Mouse (Mus musculus) heart, embryonic 13.5 days (tissue): ENCODE measurements at regions not wholly inside any gene's neighbourhood (a gene's known extent, or its start where the extent isn't known, plus 50 kb on each side); places are given as distances from the start of the nearest gene placed in this dataset.
A peak's percentile ranks its signal among the peaks of the same experiment; 100 is the strongest.

ENCODE experiments used
- ATAC-seq: fragments of 200-750 bp; cut with Nextera tagmentation; 2 replicates; pipeline ENCODE4 v1.8.0; 2017; ENCODE audit warnings: moderate TSS enrichment; ENCODE audit not compliant: insufficient number of reproducible peaks, low FRiP score, low TSS enrichment; ENCODE audit errors: extremely low read depth
- H3K27ac ChIP-seq: fragments of 300-500 bp; sonication (generic); replicated peaks from 2 replicates; pipeline ENCODE4 v1.5.1; 2015; ENCODE audit warnings: moderate library complexity, mild to moderate bottlenecking, inconsistent platforms
- H3K27me3 ChIP-seq: fragments of 300-500 bp; sonication (generic); replicated peaks from 2 replicates; pipeline ENCODE4 v1.6.1; 2015; ENCODE audit warnings: mild to moderate bottlenecking, inconsistent platforms
- H3K36me3 ChIP-seq: fragments of 300-500 bp; sonication (generic); 2 replicates; pipeline ENCODE4 v1.6.1; 2015; ENCODE audit warnings: mild to moderate bottlenecking, inconsistent platforms
- H3K4me1 ChIP-seq: fragments of 300-500 bp; sonication (generic); 2 replicates; pipeline ENCODE4 v1.6.1; 2015; ENCODE audit warnings: inconsistent platforms
- H3K4me2 ChIP-seq: fragments of 300-500 bp; sonication (generic); 2 replicates; pipeline ENCODE4 v1.6.1; 2015; ENCODE audit warnings: inconsistent platforms, mild to moderate bottlenecking, moderate library complexity
- H3K4me3 ChIP-seq: fragments of 300-500 bp; sonication (generic); 2 replicates; pipeline ENCODE4 v1.5.1; 2015; ENCODE audit warnings: moderate library complexity, mild to moderate bottlenecking, inconsistent platforms
- H3K9ac ChIP-seq: fragments of 300-500 bp; sonication (generic); 2 replicates; pipeline ENCODE4 v1.6.1; 2015; ENCODE audit warnings: inconsistent platforms, mild to moderate bottlenecking, moderate library complexity
- H3K9me3 ChIP-seq: fragments of 300-500 bp; sonication (generic); 2 replicates; pipeline ENCODE4 v1.6.1; 2016; ENCODE audit warnings: inconsistent platforms
- WGBS: fragments of 180-500 bp; shearing (Covaris S2); methylation state at CpG from one replicate; pipeline ENCODE4 v1.1.7; 2015; ENCODE audit warnings: mixed read lengths; 5-methylcytosine and 5-hydroxymethylcytosine counted together

GRCm38 (mm10) chr5:107035376-107035775 is 71.3 kb downstream of the Cdc7 start:
- WGBS = 69% methylated on average over 4 of the region's 4 CpGs
- Histone ChIP-seq H3K27me3 (0 out of 2 replicates have a peak, but pooled peaks cover 8% of the 10 kb centered on the region), H3K4me1 (0 out of 2 replicates have a peak, but pooled peaks cover 5% of the 10 kb centered on the region), H3K4me2 (no peak overlapping the region), H3K27ac (no peak overlapping the region), H3K4me3 (no peak overlapping the region), H3K36me3 (no peaks in the 10 kb centered on the region), H3K9me3 (peaks cover 7% of the 10 kb centered on the region), H3K9ac (no peak overlapping the region)
- no peak for ATAC-seq

GRCm38 (mm10) chr5:107035782-107036181 is 71.7 kb downstream of the Cdc7 start:
- Histone ChIP-seq H3K9ac (no peak overlapping the region), H3K9me3 (peaks cover 7% of the 10 kb centered on the region), H3K36me3 (no peaks in the 10 kb centered on the region), H3K27ac (no peak overlapping the region), H3K4me2 (no peak overlapping the region), H3K4me1 (0 out of 2 replicates have a peak, but pooled peaks cover 5% of the 10 kb centered on the region), H3K4me3 (no peak overlapping the region), H3K27me3 (0 out of 2 replicates have a peak, but pooled peaks cover 6% of the 10 kb centered on the region)
- 60% methylated on average over 6 of the region's 6 CpGs for WGBS
- no peak for ATAC-seq

- H3K27ac ChIP-seq = no peak overlapping the region
- 74% methylated on average over 6 of the region's 6 CpGs for WGBS
These were observed 72.4 kb downstream of the Cdc7 start for GRCm38 (mm10) chr5:107036475-107036874.

DNA sequence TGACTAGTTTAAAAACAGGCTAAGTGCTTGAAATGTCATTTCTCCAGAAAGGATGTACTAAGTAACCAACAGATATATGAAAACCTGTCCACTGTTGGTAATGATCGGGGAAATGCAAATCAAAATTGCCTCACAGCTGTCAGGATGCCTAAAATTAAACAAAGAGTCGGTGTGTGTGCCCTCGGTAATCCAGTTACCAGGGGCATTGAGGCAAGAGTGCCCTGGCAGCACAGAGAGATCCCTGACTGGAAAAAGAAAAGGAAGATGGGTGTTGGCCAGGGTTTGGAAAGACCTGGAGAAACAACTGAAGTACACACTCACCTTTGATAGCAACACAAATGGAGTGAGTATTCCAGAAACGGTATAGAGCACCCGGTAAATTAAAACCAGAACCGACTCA is 73.0 kb downstream of the Cdc7 start:
- Histone ChIP-seq H3K4me2 (no peak overlapping the region), H3K4me3 (no peak overlapping the region), H3K9me3 (peaks cover 7% of the 10 kb centered on the region), H3K4me1 (0 out of 2 replicates have a peak, but pooled peaks cover 5% of the 10 kb centered on the region), H3K9ac (no peak overlapping the region), H3K36me3 (no peaks in the 10 kb centered on the region), H3K27ac (no peak overlapping the region), H3K27me3 (0 out of 2 replicates have a peak, but pooled peaks cover 3% of the 10 kb centered on the region)
- WGBS = 74% methylated on average over 6 of the region's 6 CpGs
- ATAC-seq = no peak

More at GRCm38 (mm10) chr5:107036475-107036874, 72.4 kb downstream of the Cdc7 start:
- Histone ChIP-seq H3K27me3 (0 out of 2 replicates have a peak, but pooled peaks cover 3% of the 10 kb centered on the region), H3K9me3 (peaks cover 7% of the 10 kb centered on the region), H3K9ac (no peak overlapping the region), H3K4me3 (no peak overlapping the region), H3K4me2 (no peak overlapping the region), H3K36me3 (no peaks in the 10 kb centered on the region), H3K4me1 (0 out of 2 replicates have a peak, but pooled peaks cover 5% of the 10 kb centered on the region)
- ATAC-seq = no peak

- Histone ChIP-seq H3K4me3 (no peak overlapping the region), H3K27me3 (0 out of 2 replicates have a peak, but pooled peaks cover 6% of the 10 kb centered on the region), H3K9me3 (peaks cover 7% of the 10 kb centered on the region), H3K9ac (no peak overlapping the region), H3K36me3 (no peaks in the 10 kb centered on the region), H3K4me2 (no peak overlapping the region), H3K27ac (no peak overlapping the region), H3K4me1 (0 out of 2 replicates have a peak, but pooled peaks cover 5% of the 10 kb centered on the region)
- ATAC-seq = no peak
- WGBS = 93% methylated on average over 8 of the region's 8 CpGs
These were observed 75.2 kb downstream of the Cdc7 start for GRCm38 (mm10) chr5:107039340-107039739.

GRCm38 (mm10) chr5:107039956-107040355 is 75.8 kb downstream of the Cdc7 start:
- Histone ChIP-seq H3K4me3 (no peak overlapping the region), H3K9ac (no peak overlapping the region), H3K4me2 (no peak overlapping the region), H3K4me1 (peaks cover 8% of the 10 kb centered on the region), H3K27ac (no peak overlapping the region), H3K36me3 (no peaks in the 10 kb centered on the region), H3K27me3 (0 out of 2 replicates have a peak, but pooled peaks cover 6% of the 10 kb centered on the region), H3K9me3 (peaks cover 7% of the 10 kb centered on the region)
- WGBS = 73% methylated on average over 6 of the region's 6 CpGs
- no peak for ATAC-seq

- Histone ChIP-seq H3K9me3 (peaks cover 7% of the 10 kb centered on the region), H3K4me1 (peaks cover 11% of the 10 kb centered on the region), H3K36me3 (no peaks in the 10 kb centered on the region), H3K27me3 (0 out of 2 replicates have a peak, but pooled peaks cover 6% of the 10 kb centered on the region), H3K9ac (no peak overlapping the region), H3K4me3 (no peak overlapping the region), H3K4me2 (no peak overlapping the region), H3K27ac (no peak overlapping the region)
- no peak for ATAC-seq
- WGBS = 80% methylated on average over 10 of the region's 10 CpGs
These were observed 76.4 kb downstream of the Cdc7 start for GRCm38 (mm10) chr5:107040489-107040888.

DNA sequence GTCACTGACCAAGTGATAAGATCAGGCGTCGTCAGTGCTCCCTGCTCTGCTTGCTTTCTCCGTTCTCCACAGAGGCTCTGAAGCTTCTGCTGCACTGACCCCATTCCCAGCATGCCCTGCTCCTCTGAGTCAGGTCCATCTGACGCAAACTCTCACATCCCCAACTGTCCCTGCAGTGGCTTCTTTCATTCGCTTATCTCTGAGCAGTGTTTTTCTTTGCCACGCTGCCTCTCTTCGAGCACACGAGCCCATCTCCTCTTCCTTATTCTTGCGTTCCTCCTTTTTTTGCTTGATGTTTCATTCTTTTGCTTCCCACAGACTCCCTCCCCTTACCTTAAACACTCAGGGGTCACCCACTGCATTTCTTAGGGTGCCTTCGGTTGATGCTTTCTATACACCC is 81.0 kb downstream of the Cdc7 start:
- H3K27ac ChIP-seq = no peak overlapping the region
- H3K9ac ChIP-seq = no peak overlapping the region

GRCm38 (mm10) chr5:107046501-107046931 is 82.4 kb downstream of the Cdc7 start:
- Histone ChIP-seq H3K4me1 (peaks cover 63% of the 10 kb centered on the region), H3K27me3 (0 out of 2 replicates have a peak, but pooled peaks cover 10% of the 10 kb centered on the region), H3K9me3 (no peaks in the 10 kb centered on the region), H3K36me3 (no peaks in the 10 kb centered on the region), H3K27ac (peak overlapping the region; percentile 34), H3K9ac (no peak overlapping the region), H3K4me3 (no peak overlapping the region), H3K4me2 (no peak overlapping the region)
- WGBS = 13% methylated on average over 4 of the region's 4 CpGs
- ATAC-seq = no peak

More for the DNA sequence above, 81.0 kb downstream of the Cdc7 start:
- no peak overlapping the region for H3K4me2 ChIP-seq
- peaks cover 52% of the 10 kb centered on the region for H3K4me1 ChIP-seq
- 40% methylated on average over 10 of the region's 10 CpGs for WGBS
- no peaks in the 10 kb centered on the region for H3K9me3 ChIP-seq
- ATAC-seq = no peak
- H3K36me3 ChIP-seq = no peaks in the 10 kb centered on the region
- no peak overlapping the region for H3K4me3 ChIP-seq
- H3K27me3 ChIP-seq = 0 out of 2 replicates have a peak, but pooled peaks cover 3% of the 10 kb centered on the region

- peak; percentile 39; the same call in 1 of the 2 replicates for ATAC-seq
- Histone ChIP-seq H3K9ac (no peak overlapping the region), H3K27me3 (0 out of 2 replicates have a peak, but pooled peaks cover 7% of the 10 kb centered on the region), H3K4me2 (peak overlapping the region; percentile 6; the same call in 1 of the 2 replicates), H3K27ac (peak overlapping the region; percentile 81), H3K4me3 (no peak overlapping the region), H3K9me3 (no peaks in the 10 kb centered on the region), H3K4me1 (peaks cover 82% of the 10 kb centered on the region), H3K36me3 (no peaks in the 10 kb centered on the region)
- WGBS = 14% methylated on average over 5 of the region's 5 CpGs
These were observed 84.5 kb downstream of the Cdc7 start for GRCm38 (mm10) chr5:107048607-107049006.

GRCm38 (mm10) chr5:107050076-107050475 is 86.0 kb downstream of the Cdc7 start:
- Histone ChIP-seq H3K4me2 (no peak overlapping the region; the same call in 1 of the 2 replicates), H3K9ac (no peak overlapping the region), H3K9me3 (no peaks in the 10 kb centered on the region), H3K4me1 (peaks cover 93% of the 10 kb centered on the region), H3K4me3 (no peak overlapping the region), H3K27me3 (0 out of 2 replicates have a peak, but pooled peaks cover 7% of the 10 kb centered on the region), H3K27ac (no peak overlapping the region), H3K36me3 (no peaks in the 10 kb centered on the region)
- 73% methylated on average over 3 of the region's 3 CpGs for WGBS
- no peak for ATAC-seq

- Histone ChIP-seq H3K4me3 (no peak overlapping the region), H3K9ac (0 out of 2 replicates have a peak overlapping the region, but pooled peaks have one; percentile 30), H3K27me3 (0 out of 2 replicates have a peak, but pooled peaks cover 7% of the 10 kb centered on the region), H3K4me2 (0 out of 2 replicates have a peak overlapping the region, but pooled peaks have one; percentile 2), H3K4me1 (peaks cover 91% of the 10 kb centered on the region), H3K36me3 (no peaks in the 10 kb centered on the region), H3K27ac (peak overlapping the region; percentile 76), H3K9me3 (no peaks in the 10 kb centered on the region)
- peak; percentile 66; the same call in 1 of the 2 replicates for ATAC-seq
- 14% methylated on average over 10 of the region's 10 CpGs for WGBS
These were observed 87.7 kb downstream of the Cdc7 start for GRCm38 (mm10) chr5:107051868-107052267.
